Mouse (Mus musculus) MEL (cell line): ENCODE results near the gene Fbxl19. TPM values are rescaled to one million over a fixed set of nuclear protein-coding genes. Genes with fewer than 3 reads are reported as not detected.

Experiments
- DNase-seq: peaks from one replicate; pipeline ENCODE4 v3.0.0; 2011; ENCODE audit warnings: low read depth, low spot score
- H3K27ac ChIP-seq: 2 replicates; pipeline ENCODE4 v1.5.1; 2012; ENCODE audit warnings: low read depth, mild to moderate bottlenecking, control low read depth, low read length, moderate library complexity; ENCODE audit not compliant: control insufficient read depth
- H3K27me3 ChIP-seq, 2 experiments: fragments of 150-350 bp in 1 of 2; sonication (generic) in 1 of 2; 2 replicates each; pipeline ENCODE4 v1.6.1; 2012; ENCODE audit warnings: low read length in 2 of 2, mild to moderate bottlenecking in 2 of 2, improper control_type of control experiment in 1 of 2, moderate library complexity in 1 of 2; ENCODE audit not compliant: insufficient read depth in 2 of 2, control insufficient read depth in 1 of 2
- H3K36me3 ChIP-seq, 2 experiments: 2 replicates each; pipeline ENCODE4 v1.6.1; 2012 to 2014; ENCODE audit warnings: low read length in 2 of 2, improper control_type of control experiment in 1 of 2, inconsistent platforms in 1 of 2, mild to moderate bottlenecking in 1 of 2; ENCODE audit not compliant: insufficient read depth in 2 of 2, control insufficient read depth in 1 of 2
- H3K4me1 ChIP-seq, 2 experiments: fragments of 150-350 bp in 1 of 2; sonication (generic) in 1 of 2; 2 replicates each; pipeline ENCODE4 v1.6.1; 2012; ENCODE audit warnings: low read length in 2 of 2, improper control_type of control experiment in 1 of 2, mild to moderate bottlenecking in 1 of 2; ENCODE audit not compliant: insufficient read depth in 2 of 2, control insufficient read depth in 1 of 2
- H3K4me3 ChIP-seq, 2 experiments: fragments of 150-350 bp in 1 of 2; sonication (generic) in 1 of 2; 2 replicates each; pipeline ENCODE4 v1.5.1; 2012; ENCODE audit warnings: low read depth in 2 of 2, low read length in 2 of 2, mild to moderate bottlenecking in 2 of 2, moderate library complexity in 2 of 2, control low read depth in 1 of 2, improper control_type of control experiment in 1 of 2; ENCODE audit not compliant: control insufficient read depth in 1 of 2, insufficient read depth in 1 of 2
- H3K79me2 ChIP-seq: 2 replicates; pipeline ENCODE4 v1.6.1; 2012; ENCODE audit warnings: mild to moderate bottlenecking, low read length, moderate library complexity; ENCODE audit not compliant: control insufficient read depth, poor library complexity, insufficient read depth
- H3K9ac ChIP-seq: 2 replicates; pipeline ENCODE4 v1.6.1; 2012; ENCODE audit warnings: low read depth, mild to moderate bottlenecking, control low read depth, low read length, moderate library complexity; ENCODE audit not compliant: control insufficient read depth, poor library complexity, severe bottlenecking
- H3K9me3 ChIP-seq: fragments of 150-350 bp; sonication (generic); replicated peaks from 2 replicates; pipeline ENCODE4 v1.6.1; 2012; ENCODE audit warnings: mild to moderate bottlenecking, low read length, improper control_type of control experiment, moderate library complexity; ENCODE audit not compliant: insufficient read depth
- E2F4 ChIP-seq: IDR thresholded peaks from 2 replicates; pipeline ENCODE4 v1.6.1; 2011; ENCODE audit warnings: low read depth, low read length, improper control_type of control experiment, borderline replicate concordance
- EP300 ChIP-seq, 2 experiments: IDR thresholded peaks; 2 replicates each; pipeline ENCODE4 v1.6.1; 2011; ENCODE audit warnings: improper control_type of control experiment in 2 of 2, low read length in 2 of 2, low read depth in 1 of 2, mild to moderate bottlenecking in 1 of 2
- GABPA ChIP-seq: IDR thresholded peaks from 2 replicates; pipeline ENCODE4 v1.6.1; 2012; ENCODE audit warnings: low read depth, mild to moderate bottlenecking, inconsistent platforms, low read length, improper control_type of control experiment, moderate library complexity
- GATA1 ChIP-seq: IDR thresholded peaks from 2 replicates; pipeline ENCODE4 v1.6.1; 2011; ENCODE audit warnings: low read depth, low read length, improper control_type of control experiment
- MAZ ChIP-seq: IDR thresholded peaks from 2 replicates; pipeline ENCODE4 v1.6.1; 2012; ENCODE audit warnings: low read depth, mild to moderate bottlenecking, inconsistent platforms, low read length, improper control_type of control experiment
- MEF2A ChIP-seq: IDR thresholded peaks from 2 replicates; pipeline ENCODE4 v1.6.1; 2014; ENCODE audit warnings: low read depth, mild to moderate bottlenecking, inconsistent platforms, low read length, improper control_type of control experiment; ENCODE audit not compliant: poor library complexity, insufficient replicate concordance, severe bottlenecking; ENCODE audit errors: extremely low read depth
- MXI1 ChIP-seq: IDR thresholded peaks from 2 replicates; pipeline ENCODE4 v1.6.1; 2011; ENCODE audit warnings: mild to moderate bottlenecking, low read depth, low read length, improper control_type of control experiment
- MYB ChIP-seq: IDR thresholded peaks from 2 replicates; pipeline ENCODE4 v1.6.1; 2011; ENCODE audit warnings: mild to moderate bottlenecking, low read depth, low read length, improper control_type of control experiment
- MYC ChIP-seq: IDR thresholded peaks from 2 replicates; pipeline ENCODE4 v1.6.1; 2011; ENCODE audit warnings: low read depth, mild to moderate bottlenecking, low read length, improper control_type of control experiment, moderate library complexity
- POLR2A ChIP-seq, 2 experiments: IDR thresholded peaks; 2 replicates each; pipeline ENCODE4 v1.6.1; 2011 to 2012; ENCODE audit warnings: low read length in 2 of 2, mild to moderate bottlenecking in 2 of 2, control low read depth in 1 of 2, improper control_type of control experiment in 1 of 2, low read depth in 1 of 2, moderate library complexity in 1 of 2; ENCODE audit not compliant: control insufficient read depth in 1 of 2, insufficient read depth in 1 of 2, poor library complexity in 1 of 2
- RAD21 ChIP-seq: IDR thresholded peaks from 2 replicates; pipeline ENCODE4 v1.6.1; 2011; ENCODE audit warnings: mild to moderate bottlenecking, low read depth, low read length, improper control_type of control experiment
- RCOR1 ChIP-seq: IDR thresholded peaks from 2 replicates; pipeline ENCODE4 v1.6.1; 2012; ENCODE audit warnings: low read depth, mild to moderate bottlenecking, inconsistent platforms, low read length, improper control_type of control experiment
- SIN3A ChIP-seq: IDR thresholded peaks from 2 replicates; pipeline ENCODE4 v1.6.1; 2012; ENCODE audit warnings: low read length, improper control_type of control experiment, inconsistent platforms
- SMC3 ChIP-seq: IDR thresholded peaks from 2 replicates; pipeline ENCODE4 v1.6.1; 2011; ENCODE audit warnings: low read depth, low read length, improper control_type of control experiment
- TBP ChIP-seq: IDR thresholded peaks from 2 replicates; pipeline ENCODE4 v1.8.0; 2011; ENCODE audit warnings: low read depth, low read length, improper control_type of control experiment
- UBTF ChIP-seq: IDR thresholded peaks from 2 replicates; pipeline ENCODE4 v1.6.1; 2012; ENCODE audit warnings: low read depth, mild to moderate bottlenecking, inconsistent platforms, low read length, improper control_type of control experiment, moderate library complexity, borderline replicate concordance; ENCODE audit not compliant: insufficient read depth
- USF1 ChIP-seq: IDR thresholded peaks from 2 replicates; pipeline ENCODE4 v1.6.1; 2014; ENCODE audit warnings: low read depth, mild to moderate bottlenecking, inconsistent platforms, low read length, improper control_type of control experiment, moderate library complexity
- ZKSCAN1 ChIP-seq: IDR thresholded peaks from 2 replicates; pipeline ENCODE4 v1.6.1; 2012; ENCODE audit warnings: low read depth, mild to moderate bottlenecking, inconsistent platforms, low read length, improper control_type of control experiment, moderate library complexity
- polyA plus RNA-seq, 2 experiments: library from polyadenylated mRNA; stranded (reverse) in 1 of 2; unstranded in 1 of 2; fragments of >175 nt in 1 of 2; fragments of >200 nt in 1 of 2; gene quantifications; 2 replicates each; pipeline versions ENCODE4 v1.2.1 to v1.2.4; 2012; ENCODE audit warnings: low replicate concordance in 2 of 2, low read depth in 1 of 2; ENCODE audit not compliant: insufficient read length in 2 of 2, insufficient read depth in 1 of 2, missing spikeins in 1 of 2
- total RNA-seq: library from RNA; depleted of rRNA; stranded (reverse); fragments of 300-350 nt; gene quantifications from 2 replicates; pipeline ENCODE4 v1.2.3, GENCODE M21; 2012

Fbxl19 gene
- total and polyA plus RNA-seq, 3 experiments, result 46.7 to 58.3 TPM; not detected in 1

DNA sequence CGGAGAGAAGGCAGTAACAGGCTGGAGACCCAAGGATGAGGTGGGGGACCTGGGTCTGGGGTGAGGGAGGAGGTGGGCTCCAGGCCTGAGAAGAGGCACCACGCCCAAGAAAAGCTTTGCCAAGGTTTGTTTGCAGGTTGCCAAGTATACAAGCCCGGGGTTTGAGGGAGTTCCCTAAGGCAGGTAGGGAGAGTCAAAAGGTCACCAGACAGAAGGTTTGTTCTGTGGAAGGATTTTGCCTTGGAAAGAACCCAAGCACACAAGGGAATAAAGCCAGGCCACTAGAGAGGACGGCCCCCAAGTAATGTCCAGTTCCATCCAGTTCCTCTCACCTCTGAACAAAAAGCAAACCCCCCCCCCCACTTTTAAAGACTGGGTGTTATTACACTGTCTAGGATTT, 66.9 kb downstream of the Fbxl19 start:
- TF ChIP-seq GATA1, result no peak
- TF ChIP-seq E2F4, result no peak
- TF ChIP-seq GABPA, result no peak
- no peak for TF ChIP-seq RAD21
- no peak for TF ChIP-seq POLR2A (IDR thresholded peaks at IDR 0.05; ENCODE audit: control insufficient read depth in 1 of 2, insufficient read depth in 1 of 2, low read depth in 1 of 2, low read length in 2 of 2, poor library complexity in 1 of 2)
- H3K27me3 ChIP-seq, result no peaks in the 10 kb centered on the region
- peaks cover 1% of the 10 kb centered on the region; the same call in 1 of the 2 replicates for H3K79me2 ChIP-seq
- peaks cover 8 to 25% of the 10 kb centered on the region in 2 experiments for H3K4me1 ChIP-seq
- H3K27ac ChIP-seq, result no peak overlapping the region
- no peaks in the 10 kb centered on the region for H3K9me3 ChIP-seq
- no peak for DNase-seq
- H3K9ac ChIP-seq, result no peak overlapping the region
- no peak overlapping the region for H3K4me3 ChIP-seq
- H3K36me3 ChIP-seq, result peaks cover 0 to 13% of the 10 kb centered on the region in 2 experiments; a peak in 2 of 4 replicates

DNA sequence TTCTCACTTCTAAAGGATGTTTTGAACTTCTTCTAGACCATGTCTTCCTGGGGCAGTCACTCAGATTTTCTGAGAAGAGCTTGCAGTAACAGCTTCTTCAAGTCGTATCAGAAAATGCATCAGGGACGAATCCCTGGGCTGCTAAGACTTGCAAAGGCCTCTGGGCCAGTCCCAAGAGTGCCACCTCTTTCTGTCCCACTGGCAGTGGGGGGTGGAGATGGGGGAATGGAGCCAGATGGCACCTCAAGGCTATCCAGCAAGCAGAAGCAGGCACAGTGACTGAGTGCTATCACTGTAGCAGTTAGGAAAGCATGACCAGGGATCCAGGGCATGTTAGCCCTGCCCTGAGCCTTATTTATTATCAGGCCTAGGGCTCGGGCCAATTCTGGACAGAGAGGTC, 67.9 kb downstream of the Fbxl19 start:
- Histone ChIP-seq H3K27me3 (no peaks in the 10 kb centered on the region), H3K9ac (no peak overlapping the region), H3K36me3 (peaks cover 0 to 10% of the 10 kb centered on the region in 2 experiments; a peak in 2 of 4 replicates), H3K9me3 (no peaks in the 10 kb centered on the region), H3K4me1 (peaks cover 1 to 15% of the 10 kb centered on the region in 2 experiments; a peak in 3 of 4 replicates), H3K4me3 (no peak overlapping the region), H3K79me2 (no peaks in the 10 kb centered on the region; the same call in 1 of the 2 replicates), H3K27ac (no peak overlapping the region)
- no peak for DNase-seq
- TF ChIP-seq MAZ (no peak), RAD21 (no peak), SIN3A (no peak), EP300 (IDR thresholded peaks at IDR 0.05; ENCODE audit: low read depth in 1 of 2, low read length in 2 of 2) (no peak), ZKSCAN1 (no peak), MYC (no peak), TBP (no peak), GATA1 (no peak), MEF2A (no peak), UBTF (no peak), MYB (no peak)

DNA sequence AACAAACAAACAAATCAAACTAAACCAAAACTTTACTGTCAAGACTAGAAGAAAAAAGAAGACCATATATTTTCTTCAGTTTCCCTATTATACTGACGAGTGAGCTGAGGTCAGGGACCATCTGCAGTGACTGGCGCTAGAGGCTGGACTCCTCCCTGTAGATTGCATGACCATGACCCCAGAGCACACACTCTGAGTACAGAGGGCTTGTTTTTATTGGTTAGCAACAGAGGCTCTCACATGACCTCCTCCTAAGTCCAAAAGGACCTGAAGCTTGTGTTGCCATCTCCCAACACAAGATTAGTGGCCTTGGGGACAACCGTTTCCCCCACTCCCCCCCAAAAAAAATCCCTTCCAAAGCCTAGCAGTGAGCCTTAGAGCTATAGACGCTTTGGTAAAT, 69.5 kb downstream of the Fbxl19 start:
- no peak for DNase-seq
- no peak overlapping the region for H3K9ac ChIP-seq
- no peak overlapping the region for H3K27ac ChIP-seq
- no peaks in the 10 kb centered on the region for H3K79me2 ChIP-seq
- H3K4me3 ChIP-seq, result no peak overlapping the region
- TF ChIP-seq MXI1, result no peak
- TF ChIP-seq GATA1, result no peak
- no peak for TF ChIP-seq MYC
- no peak for TF ChIP-seq E2F4
- TF ChIP-seq RAD21, result no peak
- TF ChIP-seq USF1, result no peak
- TF ChIP-seq GABPA, result no peak
- TF ChIP-seq SMC3, result no peak
- TF ChIP-seq RCOR1, result no peak
- no peak for TF ChIP-seq SIN3A
- peaks cover 0 to 2% of the 10 kb centered on the region in 2 experiments; a peak in 2 of 4 replicates for H3K4me1 ChIP-seq
- no peaks in the 10 kb centered on the region for H3K27me3 ChIP-seq
- peaks cover 0 to 1% of the 10 kb centered on the region in 2 experiments; a peak in 2 of 4 replicates for H3K36me3 ChIP-seq
- H3K9me3 ChIP-seq, result no peaks in the 10 kb centered on the region
